In the genomic region with DNA sequence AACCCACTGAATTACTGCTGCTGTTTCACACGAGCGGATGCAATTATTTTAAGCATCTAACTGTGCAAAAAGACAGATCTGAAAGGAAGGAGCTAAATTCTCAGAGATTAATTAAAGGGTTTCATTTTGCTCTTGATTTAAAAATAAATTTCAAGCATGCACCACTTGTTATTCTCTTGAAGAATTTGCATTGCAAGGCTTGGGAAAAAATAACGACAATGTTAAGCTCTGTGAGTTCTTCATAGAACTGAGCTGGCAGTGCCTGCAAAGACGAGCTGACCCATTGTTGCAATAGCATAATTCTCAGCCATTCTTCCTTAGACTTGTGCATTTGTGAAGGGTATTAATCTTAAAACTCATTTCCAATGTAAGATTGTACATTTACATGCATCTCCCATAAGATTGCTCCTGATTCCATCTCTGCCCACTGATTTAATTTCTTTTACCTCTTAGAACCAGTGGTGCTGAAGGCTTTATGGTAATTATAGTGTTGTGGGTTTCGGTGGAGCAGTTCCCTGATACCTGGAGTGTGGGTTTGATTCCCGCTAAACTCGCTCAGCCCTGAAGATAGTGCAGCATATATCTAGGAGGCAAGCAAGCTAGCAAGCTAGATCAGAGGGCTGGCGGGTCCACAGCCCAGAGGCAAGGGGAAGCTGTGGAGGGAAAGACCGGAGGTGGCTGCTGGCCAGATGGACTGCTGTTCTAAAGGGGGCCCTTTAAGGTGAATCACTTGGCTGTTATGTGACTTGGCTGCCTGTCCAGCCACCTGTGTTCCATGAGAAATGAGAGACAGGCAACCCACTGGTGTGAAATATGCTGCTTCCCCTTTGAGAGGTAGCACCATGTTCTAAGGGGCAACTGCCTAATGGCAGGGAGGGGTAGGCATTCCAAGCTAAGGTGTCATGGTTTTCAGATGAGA, we compare ENCODE assay signal across 15 mouse cellular contexts.
DNase-seq lines count a peak whose midpoint lies in the region; ATAC-seq and TF ChIP-seq lines count a peak whose summit lies in the region.
"Had no signal": no experiment of that assay in that cellular context is flagged by ENCODE, and none has a peak within 500 bp of the region (broad histone marks: within the 10 kb centered on the region; RNA-seq: fewer than 3 reads in every experiment).

No protein-coding gene starts in this region.

- no peaks in the 10 kb centered on the region for H3K27me3 ChIP-seq in hindbrain, embryonic 12.5 days
- no peaks in the 10 kb centered on the region for H3K27me3 ChIP-seq in hindbrain, embryonic 11.5 days (ENCODE audit: control insufficient read depth, insufficient read depth, low read length)
- H3K27me3 ChIP-seq in hindbrain, postnatal 0 days (ENCODE audit: insufficient read depth, low read length), result no peaks in the 10 kb centered on the region

- DNase-seq in hindbrain, embryonic 11.5 days (ENCODE audit: low spot score), result no peak
- DNase-seq in brain, embryonic 14.5 days (ENCODE audit: low read depth), result peak; percentile 60
- DNase-seq in cerebellum, adult 8-10 months, result peak; percentile 52
- DNase-seq in hindbrain, postnatal 0 days (ENCODE audit: low spot score), result peak; percentile 28
- no peak for DNase-seq in spleen, adult 12 weeks (ENCODE audit: low spot score)
- DNase-seq in spleen, postnatal 4 days (ENCODE audit: low spot score in 2 of 2), result no peak
- DNase-seq: gastrocnemius, postnatal 10 days; kidney, postnatal 10 days; layer of hippocampus, postnatal 36 days; lung, adult 2 months; thymus, postnatal 14 days had no signal

- H3K4me1 ChIP-seq in hindbrain, embryonic 12.5 days, result no peaks in the 10 kb centered on the region
- no peaks in the 10 kb centered on the region for H3K4me1 ChIP-seq in hindbrain, embryonic 11.5 days (replicated peaks; ENCODE audit: control insufficient read depth, insufficient read depth, low read length)
- no peaks in the 10 kb centered on the region for H3K4me1 ChIP-seq in hindbrain, postnatal 0 days (ENCODE audit: insufficient read depth, low read length)

- no peak overlapping the region for H3K4me2 ChIP-seq in hindbrain, embryonic 12.5 days (replicated peaks)
- H3K4me2 ChIP-seq in hindbrain, embryonic 11.5 days (replicated peaks; ENCODE audit: low read depth, low read length), result no peak overlapping the region
- H3K4me2 ChIP-seq in hindbrain, postnatal 0 days (ENCODE audit: low read depth, low read length), result no peak overlapping the region

- no peak overlapping the region for H3K9ac ChIP-seq in hindbrain, embryonic 12.5 days
- H3K9ac ChIP-seq in hindbrain, embryonic 11.5 days (ENCODE audit: low read depth, low read length), result no peak overlapping the region
- H3K9ac ChIP-seq in hindbrain, postnatal 0 days (replicated peaks; ENCODE audit: low read length), result no peak overlapping the region

- H3K36me3 ChIP-seq in hindbrain, embryonic 12.5 days, result no peaks in the 10 kb centered on the region
- no peaks in the 10 kb centered on the region for H3K36me3 ChIP-seq in hindbrain, embryonic 11.5 days (ENCODE audit: control insufficient read depth, insufficient read depth, low read length)
- H3K36me3 ChIP-seq in hindbrain, postnatal 0 days (ENCODE audit: insufficient read depth, low read length), result no peaks in the 10 kb centered on the region

- no peaks in the 10 kb centered on the region for H3K9me3 ChIP-seq in hindbrain, embryonic 12.5 days (replicated peaks)
- no peaks in the 10 kb centered on the region for H3K9me3 ChIP-seq in hindbrain, embryonic 11.5 days (ENCODE audit: control insufficient read depth, low read length)
- no peaks in the 10 kb centered on the region for H3K9me3 ChIP-seq in hindbrain, postnatal 0 days (ENCODE audit: low read length)

- no peak for TF ChIP-seq POLR2A in brain, embryonic 14.5 days (IDR thresholded peaks at IDR 0.05; ENCODE audit: borderline replicate concordance, extremely low read depth, insufficient read depth, insufficient read length, poor library complexity, severe bottlenecking)

- H3K4me3 ChIP-seq in hindbrain, embryonic 12.5 days, result no peak overlapping the region
- H3K4me3 ChIP-seq in hindbrain, embryonic 11.5 days (ENCODE audit: low read depth, low read length), result no peak overlapping the region
- no peak overlapping the region for H3K4me3 ChIP-seq in hindbrain, postnatal 0 days (ENCODE audit: low read length)

- H3K27ac ChIP-seq in hindbrain, embryonic 12.5 days, result peak overlapping the region; percentile 17; the same call in 1 of the 2 replicates
- no peak overlapping the region for H3K27ac ChIP-seq in hindbrain, embryonic 11.5 days (ENCODE audit: low read depth, low read length)
- peak overlapping the region; percentile 32; the same call in 1 of the 2 replicates for H3K27ac ChIP-seq in hindbrain, postnatal 0 days

- ATAC-seq in hindbrain, embryonic 12.5 days (ENCODE audit: low FRiP score), result no peak
- ATAC-seq in hindbrain, embryonic 11.5 days (ENCODE audit: low FRiP score), result no peak
- no peak for ATAC-seq in hindbrain, postnatal 0 days
- ATAC-seq: activated CD4-positive, CD25-positive, alpha-beta regulatory T cell, adult 4 months; CD4-positive, CD25-positive, alpha-beta regulatory T cell, adult 4 months; intestine, embryonic 16.5 days had no signal

- WGBS in hindbrain, embryonic 12.5 days, result 73% methylated on average over 9 of the region's 9 CpGs
- WGBS in hindbrain, embryonic 11.5 days, result 79% methylated on average over 9 of the region's 9 CpGs
- 54% methylated on average over 9 of the region's 9 CpGs for WGBS in hindbrain, postnatal 0 days

- TF ChIP-seq CTCF in brain, embryonic 14.5 days (IDR thresholded peaks at IDR 0.05; ENCODE audit: borderline replicate concordance, extremely low read depth, insufficient read depth, insufficient read length), result no peak
- TF ChIP-seq CTCF in hindbrain, postnatal 0 days (IDR thresholded peaks at IDR 0.05; ENCODE audit: low read depth), result no peak

Comparison
In these comparisons a context has a peak if more than half of its experiments do, and no peak if none do; other contexts are left out.
1. DNase-seq: peak in brain, embryonic 14.5 days (single experiment), cerebellum, adult 8-10 months (single experiment) and hindbrain, postnatal 0 days (single experiment); none in hindbrain, embryonic 11.5 days (single experiment), spleen, adult 12 weeks (single experiment) and spleen, postnatal 4 days (0 of 2).